Mouse (Mus musculus): Measurements from ENCODE around the gene Cygb. TPM values are rescaled to one million over a fixed set of nuclear protein-coding genes. Genes with fewer than 3 reads are reported as not detected.
"Not testable (repeated sequence)": the region's sequence is repeated elsewhere in the genome, so short reads cannot be mapped to it uniquely, and the experiment has no call there.

The Cygb gene
- polyA plus RNA-seq, 1 experiment, result 0.02 TPM

- Histone ChIP-seq H3K9me3 (ENCODE audit: control insufficient read depth, low read length) (no peaks in the 10 kb centered on the region), H3K27me3 (ENCODE audit: control insufficient read depth) (no peaks in the 10 kb centered on the region), H3K36me3 (ENCODE audit: control insufficient read depth) (peaks cover 72% of the 10 kb centered on the region), H3K4me1 (ENCODE audit: control insufficient read depth) (peaks cover 97% of the 10 kb centered on the region), H3K4me3 (replicated peaks) (peak overlapping the region; percentile 65)
- TF ChIP-seq TAL1 (IDR thresholded peaks at IDR 0.05; ENCODE audit: low read length) (peak; percentile 52; the same call in 2 of the 3 replicates), GATA1 (IDR thresholded peaks at IDR 0.05; ENCODE audit: low read length) (peak; percentile 71)
These were observed 38.2 kb downstream of the Cygb start for GRCm38 (mm10) chr11:116615735-116616437.

- no peak for TF ChIP-seq GATA1 (IDR thresholded peaks at IDR 0.05; ENCODE audit: low read length)
- TF ChIP-seq TAL1 (IDR thresholded peaks at IDR 0.05; ENCODE audit: low read length), result no peak
- H3K4me1 ChIP-seq (ENCODE audit: control insufficient read depth), result peaks cover 84% of the 10 kb centered on the region
These were observed 40.9 kb downstream of the Cygb start for GRCm38 (mm10) chr11:116613234-116613633.

DNA sequence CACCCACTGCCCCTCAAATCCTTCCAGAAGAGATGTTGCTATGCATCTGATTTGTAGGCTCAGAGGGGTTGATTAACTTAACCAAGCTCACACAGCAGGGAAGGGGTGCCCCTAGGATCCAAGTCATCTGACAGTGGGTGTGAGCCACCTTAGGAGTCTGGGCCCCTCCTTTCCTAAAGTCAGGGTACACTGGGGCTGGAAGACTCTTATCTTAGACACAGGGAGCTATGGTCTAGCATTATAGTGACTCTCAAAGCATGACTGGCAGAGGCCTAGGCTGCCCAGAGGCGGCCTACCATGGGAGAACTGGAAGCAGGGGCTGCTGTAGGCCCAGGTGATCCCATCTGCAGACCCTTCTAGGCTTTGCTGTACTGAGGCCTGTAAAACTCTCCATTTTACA, 41.6 kb downstream of the Cygb start:
- peaks cover 80% of the 10 kb centered on the region for H3K4me1 ChIP-seq (ENCODE audit: control insufficient read depth)

More at GRCm38 (mm10) chr11:116613234-116613633, 40.9 kb downstream of the Cygb start:
- Histone ChIP-seq H3K36me3 (ENCODE audit: control insufficient read depth) (peaks cover 75% of the 10 kb centered on the region), H3K4me3 (replicated peaks) (no peak overlapping the region), H3K27me3 (ENCODE audit: control insufficient read depth) (no peaks in the 10 kb centered on the region), H3K9me3 (ENCODE audit: control insufficient read depth, low read length) (no peaks in the 10 kb centered on the region)

GRCm38 (mm10) chr11:116611883-116612282, 42.2 kb downstream of the Cygb start:
- Histone ChIP-seq H3K9me3 (ENCODE audit: control insufficient read depth, low read length) (no peaks in the 10 kb centered on the region), H3K4me3 (replicated peaks) (no peak overlapping the region), H3K36me3 (ENCODE audit: control insufficient read depth) (peaks cover 77% of the 10 kb centered on the region), H3K27me3 (ENCODE audit: control insufficient read depth) (no peaks in the 10 kb centered on the region), H3K4me1 (ENCODE audit: control insufficient read depth) (peaks cover 74% of the 10 kb centered on the region)
- TF ChIP-seq GATA1 (IDR thresholded peaks at IDR 0.05; ENCODE audit: low read length), result no peak
- TF ChIP-seq TAL1 (IDR thresholded peaks at IDR 0.05; ENCODE audit: low read length), result no peak

More for the DNA sequence above, 41.6 kb downstream of the Cygb start:
- no peak overlapping the region for H3K4me3 ChIP-seq (replicated peaks)
- no peaks in the 10 kb centered on the region for H3K9me3 ChIP-seq (ENCODE audit: control insufficient read depth, low read length)
- H3K36me3 ChIP-seq (ENCODE audit: control insufficient read depth), result peaks cover 75% of the 10 kb centered on the region
- H3K27me3 ChIP-seq (ENCODE audit: control insufficient read depth), result no peaks in the 10 kb centered on the region
- no peak for TF ChIP-seq TAL1 (IDR thresholded peaks at IDR 0.05; ENCODE audit: low read length)
- no peak for TF ChIP-seq GATA1 (IDR thresholded peaks at IDR 0.05; ENCODE audit: low read length)

DNA sequence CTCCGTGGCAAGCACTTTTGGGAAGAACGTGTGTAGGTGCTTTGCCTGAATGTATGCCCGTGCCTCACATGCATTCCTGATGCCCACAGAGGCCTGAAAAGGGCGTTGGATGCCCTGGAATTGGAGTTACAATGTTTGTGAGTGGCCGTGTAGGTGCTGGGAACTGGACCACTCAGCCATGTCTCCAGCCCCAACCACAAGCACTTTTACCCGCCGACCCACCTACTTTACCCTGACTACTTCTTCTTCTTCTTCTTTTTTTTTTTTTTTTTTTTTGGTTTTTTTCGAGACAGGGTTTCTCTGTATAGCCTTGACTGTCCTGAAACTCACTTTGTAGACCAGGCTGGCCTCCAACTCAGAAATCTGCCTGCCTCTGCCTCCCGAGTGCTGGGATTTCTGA, 42.9 kb downstream of the Cygb start:
- Histone ChIP-seq H3K4me1 (ENCODE audit: control insufficient read depth) (peaks cover 66% of the 10 kb centered on the region), H3K36me3 (ENCODE audit: control insufficient read depth) (peaks cover 80% of the 10 kb centered on the region)
- not testable (repeated sequence) for H3K4me3 ChIP-seq (replicated peaks)

GRCm38 (mm10) chr11:116609965-116610630, 44.0 kb downstream of the Cygb start:
- H3K36me3 ChIP-seq (ENCODE audit: control insufficient read depth), result peaks cover 91% of the 10 kb centered on the region
- H3K4me1 ChIP-seq (ENCODE audit: control insufficient read depth), result peaks cover 56% of the 10 kb centered on the region
- H3K4me3 ChIP-seq (replicated peaks), result no peak overlapping the region
- TF ChIP-seq GATA1 (IDR thresholded peaks at IDR 0.05; ENCODE audit: low read length) (no peak), TAL1 (IDR thresholded peaks at IDR 0.05; ENCODE audit: low read length) (no peak)
- no peaks in the 10 kb centered on the region for H3K9me3 ChIP-seq (ENCODE audit: control insufficient read depth, low read length)
- H3K27me3 ChIP-seq (ENCODE audit: control insufficient read depth), result no peaks in the 10 kb centered on the region

More for the DNA sequence above, 42.9 kb downstream of the Cygb start:
- not testable (repeated sequence) for H3K9me3 ChIP-seq (ENCODE audit: control insufficient read depth, low read length); H3K27me3 ChIP-seq (ENCODE audit: control insufficient read depth)

- H3K4me1 ChIP-seq (ENCODE audit: control insufficient read depth), result peaks cover 40% of the 10 kb centered on the region
- no peaks in the 10 kb centered on the region for H3K27me3 ChIP-seq (ENCODE audit: control insufficient read depth)
- no peaks in the 10 kb centered on the region for H3K9me3 ChIP-seq (ENCODE audit: control insufficient read depth, low read length)
- H3K4me3 ChIP-seq (replicated peaks), result no peak overlapping the region
- TF ChIP-seq GATA1 (IDR thresholded peaks at IDR 0.05; ENCODE audit: low read length), result no peak
- no peak for TF ChIP-seq TAL1 (IDR thresholded peaks at IDR 0.05; ENCODE audit: low read length)
- H3K36me3 ChIP-seq (ENCODE audit: control insufficient read depth), result peaks cover 92% of the 10 kb centered on the region
These were observed 46.4 kb downstream of the Cygb start for GRCm38 (mm10) chr11:116607717-116608116.

DNA sequence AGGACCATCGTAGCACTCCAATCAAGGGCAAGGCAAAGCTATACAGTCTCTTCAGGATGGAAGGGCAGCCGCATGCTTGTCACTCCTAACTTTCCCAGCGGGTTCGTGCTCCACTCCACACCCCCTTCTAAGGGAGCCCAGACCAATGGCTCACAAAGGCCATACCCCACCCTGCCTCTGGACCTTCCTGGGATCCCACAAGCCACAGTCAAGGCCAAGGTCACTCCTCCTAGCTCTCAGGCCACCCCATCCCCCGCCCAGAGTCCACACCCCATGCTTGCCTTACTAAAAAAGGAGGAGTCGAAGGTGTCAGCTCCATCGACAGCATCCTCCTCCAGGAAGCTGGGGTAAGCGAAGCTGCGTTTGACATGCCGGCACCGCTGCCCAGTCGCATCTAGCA, 50.0 kb downstream of the Cygb start:
- H3K4me1 ChIP-seq (ENCODE audit: control insufficient read depth), result peaks cover 16% of the 10 kb centered on the region
- TF ChIP-seq GATA1 (IDR thresholded peaks at IDR 0.05; ENCODE audit: low read length) (no peak), TAL1 (IDR thresholded peaks at IDR 0.05; ENCODE audit: low read length) (no peak)
- H3K36me3 ChIP-seq (ENCODE audit: control insufficient read depth), result peaks cover 99% of the 10 kb centered on the region
- H3K4me3 ChIP-seq (replicated peaks), result no peak overlapping the region
- H3K9me3 ChIP-seq (ENCODE audit: control insufficient read depth, low read length), result no peaks in the 10 kb centered on the region
- H3K27me3 ChIP-seq (ENCODE audit: control insufficient read depth), result no peaks in the 10 kb centered on the region

- Histone ChIP-seq H3K9me3 (ENCODE audit: control insufficient read depth, low read length) (no peaks in the 10 kb centered on the region), H3K27me3 (ENCODE audit: control insufficient read depth) (no peaks in the 10 kb centered on the region), H3K4me3 (replicated peaks) (no peak overlapping the region), H3K36me3 (ENCODE audit: control insufficient read depth) (peaks cover 99% of the 10 kb centered on the region), H3K4me1 (ENCODE audit: control insufficient read depth) (peaks cover 12% of the 10 kb centered on the region)
- TF ChIP-seq TAL1 (IDR thresholded peaks at IDR 0.05; ENCODE audit: low read length) (no peak), GATA1 (IDR thresholded peaks at IDR 0.05; ENCODE audit: low read length) (no peak)
These were observed 50.8 kb downstream of the Cygb start for GRCm38 (mm10) chr11:116603339-116603738.
